Mouse (Mus musculus) thymus, adult 2 months (tissue): ENCODE results near the gene Rhbdf2. TPM values are rescaled to one million over a fixed set of nuclear protein-coding genes. Genes with fewer than 3 reads are reported as not detected.

ENCODE experiments used
- DNase-seq: peaks from one replicate; pipeline ENCODE4 v3.0.0; 2021
- H3K27ac ChIP-seq: fragments of 200-500 bp; 2 replicates; pipeline ENCODE4 v1.5.1; 2012; ENCODE audit warnings: low read length, control low read depth; ENCODE audit not compliant: control insufficient read depth, insufficient read depth
- H3K27me3 ChIP-seq: fragments of 200-500 bp; 2 replicates; pipeline ENCODE4 v1.6.1; 2012; ENCODE audit warnings: mild to moderate bottlenecking, low read length, moderate library complexity, mixed read lengths; ENCODE audit not compliant: control insufficient read depth, insufficient read depth
- H3K36me3 ChIP-seq: fragments of 200-500 bp; 2 replicates; pipeline ENCODE4 v1.6.1; 2012; ENCODE audit warnings: mild to moderate bottlenecking, low read length, moderate library complexity; ENCODE audit not compliant: control insufficient read depth, insufficient read depth
- H3K4me1 ChIP-seq: fragments of 200-500 bp; replicated peaks from 2 replicates; pipeline ENCODE4 v1.6.1; 2012; ENCODE audit warnings: low read length; ENCODE audit not compliant: control insufficient read depth, insufficient read depth
- H3K4me3 ChIP-seq: fragments of 200-500 bp; 2 replicates; pipeline ENCODE4 v1.5.1; 2012; ENCODE audit warnings: mild to moderate bottlenecking, low read length, control low read depth, moderate library complexity; ENCODE audit not compliant: control insufficient read depth, insufficient read depth
- CTCF ChIP-seq: fragments of 200-500 bp; IDR thresholded peaks from 2 replicates; pipeline ENCODE4 v1.5.1; 2012; ENCODE audit warnings: mild to moderate bottlenecking, control low read depth, low read length, moderate library complexity, borderline replicate concordance; ENCODE audit not compliant: control insufficient read depth, poor library complexity, insufficient read depth; ENCODE audit errors: extremely low read depth
- POLR2A ChIP-seq: fragments of 200-500 bp; IDR thresholded peaks from 2 replicates; pipeline ENCODE4 v1.6.1; 2012; ENCODE audit warnings: mild to moderate bottlenecking, low read length, control low read depth, moderate library complexity; ENCODE audit not compliant: control insufficient read depth, poor library complexity, insufficient read depth; ENCODE audit errors: extremely low read depth
- WGBS: fragments of 180-500 bp; shearing (Covaris S2); methylation state at CpG from one replicate; pipeline ENCODE4 v1.1.7; 2018; 5-methylcytosine and 5-hydroxymethylcytosine counted together
- polyA plus RNA-seq: library from polyadenylated mRNA; depleted of rRNA; stranded (reverse); fragments of >200 nt; gene quantifications from 2 replicates; pipeline ENCODE4 v1.2.3, GENCODE M21; 2012

Rhbdf2 gene
- polyA plus RNA-seq, 1 experiment = 44.4 TPM

- no peak within 1 kb of the TSS for H3K27ac ChIP-seq
- no peaks in the 10 kb centered on the region for H3K36me3 ChIP-seq
- TF ChIP-seq POLR2A (no peak), CTCF (no peak)
- 2% methylated on average over 51 of the region's 51 CpGs for WGBS
- H3K4me1 ChIP-seq = peaks cover 8% of the 10 kb centered on the region
- peak; percentile 88 for DNase-seq
- no peaks in the 10 kb centered on the region for H3K27me3 ChIP-seq
- H3K4me3 ChIP-seq = peak within 1 kb of the TSS; percentile 58
Observed at GRCm38 (mm10) chr11:116581376-116581814, 45.4 kb downstream of the Rhbdf2 start, which contains the start of gene Ube2o. Gene Ube2o, minus strand, starts transcription at chr11:116581447.

GRCm38 (mm10) chr11:116580711-116581375 lies 46.0 kb downstream of the Rhbdf2 start:
- TF ChIP-seq POLR2A (no peak), CTCF (no peak)
- DNase-seq = peak; percentile 51
- WGBS = 2% methylated on average over 91 of the region's 91 CpGs
- no peaks in the 10 kb centered on the region for H3K36me3 ChIP-seq
- H3K27me3 ChIP-seq = no peaks in the 10 kb centered on the region
- H3K4me3 ChIP-seq = peak overlapping the region; percentile 58
- no peak overlapping the region for H3K27ac ChIP-seq
- H3K4me1 ChIP-seq = peaks cover 8% of the 10 kb centered on the region

GRCm38 (mm10) chr11:116580031-116580652 lies 46.7 kb downstream of the Rhbdf2 start:
- Histone ChIP-seq H3K4me1 (peaks cover 8% of the 10 kb centered on the region), H3K27ac (no peak overlapping the region), H3K36me3 (no peaks in the 10 kb centered on the region), H3K27me3 (no peaks in the 10 kb centered on the region), H3K4me3 (peak overlapping the region; percentile 58)
- WGBS = 19% methylated on average over 10 of the region's 10 CpGs
- no peak for TF ChIP-seq POLR2A
- no peak for TF ChIP-seq CTCF
- DNase-seq = no peak

- H3K4me1 ChIP-seq = peaks cover 8% of the 10 kb centered on the region
- TF ChIP-seq POLR2A = no peak
- no peak for TF ChIP-seq CTCF
- WGBS = 96% methylated on average over 3 of the region's 3 CpGs
- no peak overlapping the region for H3K27ac ChIP-seq
- no peaks in the 10 kb centered on the region for H3K36me3 ChIP-seq
- no peak overlapping the region for H3K4me3 ChIP-seq
- H3K27me3 ChIP-seq = no peaks in the 10 kb centered on the region
- no peak for DNase-seq
Observed at GRCm38 (mm10) chr11:116579280-116579679, 47.5 kb downstream of the Rhbdf2 start.

- Histone ChIP-seq H3K4me1 (peaks cover 12% of the 10 kb centered on the region), H3K27ac (no peak overlapping the region), H3K4me3 (no peak overlapping the region), H3K36me3 (no peaks in the 10 kb centered on the region), H3K27me3 (no peaks in the 10 kb centered on the region)
- DNase-seq = no peak
- TF ChIP-seq CTCF (no peak), POLR2A (no peak)
- 100% methylated on average over 2 of the region's 2 CpGs for WGBS
Observed at GRCm38 (mm10) chr11:116575396-116575795, 51.4 kb downstream of the Rhbdf2 start.

- peaks cover 9% of the 10 kb centered on the region for H3K4me1 ChIP-seq
- no peak overlapping the region for H3K27ac ChIP-seq
- no peak for DNase-seq
- no peaks in the 10 kb centered on the region for H3K27me3 ChIP-seq
- no peak overlapping the region for H3K4me3 ChIP-seq
- no peaks in the 10 kb centered on the region for H3K36me3 ChIP-seq
- WGBS = 95% methylated on average over 6 of the region's 6 CpGs
- TF ChIP-seq CTCF (no peak), POLR2A (no peak)
Observed at GRCm38 (mm10) chr11:116574982-116575381, 51.8 kb downstream of the Rhbdf2 start.

GRCm38 (mm10) chr11:116574486-116574885 lies 52.3 kb downstream of the Rhbdf2 start:
- H3K4me1 ChIP-seq = peaks cover 9% of the 10 kb centered on the region
- WGBS = 90% methylated on average over 6 of the region's 6 CpGs

More at GRCm38 (mm10) chr11:116574486-116574885, 52.3 kb downstream of the Rhbdf2 start:
- no peaks in the 10 kb centered on the region for H3K36me3 ChIP-seq
- no peak for DNase-seq
- no peak overlapping the region for H3K27ac ChIP-seq
- no peaks in the 10 kb centered on the region for H3K27me3 ChIP-seq
- no peak overlapping the region for H3K4me3 ChIP-seq
- TF ChIP-seq CTCF (no peak), POLR2A (no peak)
